Mouse (Mus musculus) inflammation-experienced regulatory T-cells, adult 16 weeks (primary cell): Measurements from ENCODE around the gene Hspa1a. TPM values are rescaled to one million over a fixed set of nuclear protein-coding genes. Genes with fewer than 3 reads are reported as not detected.

Source experiments
- polyA plus RNA-seq: library from polyadenylated mRNA; unstranded; fragments of 100-300 nt; shearing (Covaris generic); gene quantifications from one replicate; pipeline ENCODE4 v1.2.1, GENCODE M21; 2017

Hspa1a gene
- polyA plus RNA-seq: 4.3 TPM

GRCm38 (mm10) chr17:34972069-34972749 lies at the start of gene Hspa1a, which contains the start of gene Hspa1l:
TSS of gene Hspa1a (minus strand) at chr17:34972156.
TSS of gene Hspa1l (plus strand) at chr17:34972703.

GRCm38 (mm10) chr17:35016376-35016775 lies 44.4 kb upstream of the Hspa1a start, which contains the start of gene Vwa7:
TSS of gene Vwa7 (plus strand) at chr17:35016579.

GRCm38 (mm10) chr17:35000717-35001451 lies 28.9 kb upstream of the Hspa1a start, which contains the start of gene Vars:
TSS of gene Vars (plus strand) at chr17:35000987.

GRCm38 (mm10) chr17:34981690-34982180 lies 9.8 kb upstream of the Hspa1a start, which contains the start of gene Lsm2:
TSS of gene Lsm2 (plus strand) at chr17:34981862.

GRCm38 (mm10) chr17:34969822-34970221 lies 2.1 kb downstream of the Hspa1a start, which contains the start of gene Gm20481:
TSS of gene Gm20481 (plus strand) at chr17:34969912.

GRCm38 (mm10) chr17:34959130-34959778 lies 12.7 kb downstream of the Hspa1a start, which contains the start of gene Hspa1b:
TSS of gene Hspa1b (minus strand) at chr17:34959238.

GRCm38 (mm10) chr17:34931061-34931734 lies 40.8 kb downstream of the Hspa1a start, which contains the start of gene Neu1:
TSS of gene Neu1 (plus strand) at chr17:34931253.

Other genes starting within 250 kb of the Hspa1a start
- not detected for gene C4b, start 228.3 kb downstream of the Hspa1a start, polyA plus RNA-seq
- not detected for gene Cyp21a1, start 167.6 kb downstream of the Hspa1a start, polyA plus RNA-seq
- 38.5 TPM for gene Stk19, start 135.2 kb downstream of the Hspa1a start, polyA plus RNA-seq
- 96.4 TPM for gene Dxo, start 135.1 kb downstream of the Hspa1a start, polyA plus RNA-seq
- gene Skiv2l, start 121.9 kb downstream of the Hspa1a start, polyA plus RNA-seq: 169 TPM
- 48.6 TPM for gene Nelfe, start 121.8 kb downstream of the Hspa1a start, polyA plus RNA-seq
- 1.4 TPM for gene Cfb, start 109.6 kb downstream of the Hspa1a start, polyA plus RNA-seq
- gene Zbtb12, start 92.7 kb downstream of the Hspa1a start, polyA plus RNA-seq: 0.66 TPM
- not detected for gene Gm20547, start 90.1 kb downstream of the Hspa1a start, polyA plus RNA-seq
- gene C2, start 73.9 kb downstream of the Hspa1a start, polyA plus RNA-seq: 3.3 TPM
- gene Ehmt2, start 73.7 kb downstream of the Hspa1a start, polyA plus RNA-seq: 45.6 TPM
- not detected for gene Slc44a4, start 57.7 kb downstream of the Hspa1a start, polyA plus RNA-seq
- 107 TPM for gene Neu1, start 40.9 kb downstream of the Hspa1a start, polyA plus RNA-seq
- 15.1 TPM for gene Hspa1b, start 12.9 kb downstream of the Hspa1a start, polyA plus RNA-seq
- gene Gm20481, start 2.2 kb downstream of the Hspa1a start, polyA plus RNA-seq: not detected
- 0.13 TPM for gene Hspa1l, start 547 bp upstream of the Hspa1a start, polyA plus RNA-seq
- 60.3 TPM for gene Lsm2, start 9.7 kb upstream of the Hspa1a start, polyA plus RNA-seq
- gene Vars, start 28.8 kb upstream of the Hspa1a start, polyA plus RNA-seq: 276 TPM
- 0.44 TPM for gene Vwa7, start 44.4 kb upstream of the Hspa1a start, polyA plus RNA-seq
- gene Sapcd1, start 55.9 kb upstream of the Hspa1a start, polyA plus RNA-seq: 4.4 TPM
- 1.5 TPM for gene Msh5, start 74.6 kb upstream of the Hspa1a start, polyA plus RNA-seq
- gene Clic1, start 77.8 kb upstream of the Hspa1a start, polyA plus RNA-seq: 611 TPM
- gene Ddah2, start 86.9 kb upstream of the Hspa1a start, polyA plus RNA-seq: 2.5 TPM
- gene Ly6g6c, start 93.2 kb upstream of the Hspa1a start, polyA plus RNA-seq: not detected
- gene Mpig6b, start 94.0 kb upstream of the Hspa1a start, polyA plus RNA-seq: not detected
- gene Ly6g6e, start 104.7 kb upstream of the Hspa1a start, polyA plus RNA-seq: not detected
- gene Ly6g6d, start 105.9 kb upstream of the Hspa1a start, polyA plus RNA-seq: not detected
- gene Ly6g6f, start 113.5 kb upstream of the Hspa1a start, polyA plus RNA-seq: not detected
- 86.4 TPM for gene Abhd16a, start 117.1 kb upstream of the Hspa1a start, polyA plus RNA-seq
- gene Ly6g5c, start 136.1 kb upstream of the Hspa1a start, polyA plus RNA-seq: not detected
- gene Ly6g5b, start 143.3 kb upstream of the Hspa1a start, polyA plus RNA-seq: 2.4 TPM
- gene Gpank1, start 149.3 kb upstream of the Hspa1a start, polyA plus RNA-seq: 62.3 TPM
- gene Csnk2b, start 149.9 kb upstream of the Hspa1a start, polyA plus RNA-seq: 279 TPM
- 5.5 TPM for gene D17H6S53E, start 154.2 kb upstream of the Hspa1a start, polyA plus RNA-seq
- not detected for gene Apom, start 159.9 kb upstream of the Hspa1a start, polyA plus RNA-seq
- gene Bag6, start 163.0 kb upstream of the Hspa1a start, polyA plus RNA-seq: 48.9 TPM
- gene Prrc2a, start 192.7 kb upstream of the Hspa1a start, polyA plus RNA-seq: 17.8 TPM
- 7.4 TPM for gene Aif1, start 203.9 kb upstream of the Hspa1a start, polyA plus RNA-seq
- gene Lst1, start 216.3 kb upstream of the Hspa1a start, polyA plus RNA-seq: 9.5 TPM
- 1,703 TPM for gene Ltb, start 222.3 kb upstream of the Hspa1a start, polyA plus RNA-seq
- gene Tnf, start 229.9 kb upstream of the Hspa1a start, polyA plus RNA-seq: 46.9 TPM
- gene Lta, start 233.2 kb upstream of the Hspa1a start, polyA plus RNA-seq: 140 TPM
- gene Gm16181, start 248.7 kb upstream of the Hspa1a start, polyA plus RNA-seq: 1.6 TPM